Mouse (Mus musculus): ENCODE measurements at regions not wholly inside any gene's neighbourhood (a gene's known extent, or its start where the extent isn't known, plus 50 kb on each side); places are given as distances from the start of the nearest gene placed in this dataset.
"Not testable (repeated sequence)": the region's sequence is repeated elsewhere in the genome, so short reads cannot be mapped to it uniquely, and the experiment has no call there.

GRCm38 (mm10) chr12:20415397-20415796 lies 461.1 kb downstream of the Gm21863 start:
- Histone ChIP-seq H3K4me3 (peak overlapping the region; percentile 30; the same call in 1 of the 2 replicates), H3K9me3 (peaks cover 11% of the 10 kb centered on the region; the same call in 1 of the 2 replicates)
- H3K27me3 ChIP-seq (ENCODE audit: poor library complexity, severe bottlenecking); H3K4me1 ChIP-seq; H3K36me3 ChIP-seq (replicated peaks); DNase-seq (ENCODE audit: extremely low spot score, low spot score); H3K27ac ChIP-seq: not testable (repeated sequence)
- WGBS: 9% methylated on average over 31 of the region's 42 CpGs

GRCm38 (mm10) chr12:20426359-20426758 lies 472.1 kb downstream of the Gm21863 start:
- not testable (repeated sequence) for DNase-seq (ENCODE audit: extremely low spot score, low spot score); H3K27me3 ChIP-seq (ENCODE audit: poor library complexity, severe bottlenecking); H3K4me1 ChIP-seq; H3K9me3 ChIP-seq; H3K36me3 ChIP-seq (replicated peaks); H3K27ac ChIP-seq; H3K4me3 ChIP-seq
- WGBS: 91% methylated on average over 3 of the region's 4 CpGs

- not testable (repeated sequence) for H3K4me3 ChIP-seq; H3K27ac ChIP-seq; H3K36me3 ChIP-seq (replicated peaks); DNase-seq (ENCODE audit: extremely low spot score, low spot score); H3K27me3 ChIP-seq (ENCODE audit: poor library complexity, severe bottlenecking); H3K4me1 ChIP-seq
- 59% methylated on average over 1 of the region's 1 CpGs for WGBS
- peaks cover 27% of the 10 kb centered on the region for H3K9me3 ChIP-seq
Observed at GRCm38 (mm10) chr12:20464585-20464984, 510.3 kb downstream of the Gm21863 start.
